Mouse (Mus musculus): Measurements from ENCODE around the gene 1810024B03Rik. TPM values are rescaled to one million over a fixed set of nuclear protein-coding genes. Genes with fewer than 3 reads are reported as not detected.
A peak's percentile ranks its signal among the peaks of the same experiment; 100 is the strongest.

Gene 1810024B03Rik
- 2.0 TPM in 2 replicates for polyA plus RNA-seq (2016; fragmentation: Nextera tagmentation; extraction: Ambion mirVana)

DNA sequence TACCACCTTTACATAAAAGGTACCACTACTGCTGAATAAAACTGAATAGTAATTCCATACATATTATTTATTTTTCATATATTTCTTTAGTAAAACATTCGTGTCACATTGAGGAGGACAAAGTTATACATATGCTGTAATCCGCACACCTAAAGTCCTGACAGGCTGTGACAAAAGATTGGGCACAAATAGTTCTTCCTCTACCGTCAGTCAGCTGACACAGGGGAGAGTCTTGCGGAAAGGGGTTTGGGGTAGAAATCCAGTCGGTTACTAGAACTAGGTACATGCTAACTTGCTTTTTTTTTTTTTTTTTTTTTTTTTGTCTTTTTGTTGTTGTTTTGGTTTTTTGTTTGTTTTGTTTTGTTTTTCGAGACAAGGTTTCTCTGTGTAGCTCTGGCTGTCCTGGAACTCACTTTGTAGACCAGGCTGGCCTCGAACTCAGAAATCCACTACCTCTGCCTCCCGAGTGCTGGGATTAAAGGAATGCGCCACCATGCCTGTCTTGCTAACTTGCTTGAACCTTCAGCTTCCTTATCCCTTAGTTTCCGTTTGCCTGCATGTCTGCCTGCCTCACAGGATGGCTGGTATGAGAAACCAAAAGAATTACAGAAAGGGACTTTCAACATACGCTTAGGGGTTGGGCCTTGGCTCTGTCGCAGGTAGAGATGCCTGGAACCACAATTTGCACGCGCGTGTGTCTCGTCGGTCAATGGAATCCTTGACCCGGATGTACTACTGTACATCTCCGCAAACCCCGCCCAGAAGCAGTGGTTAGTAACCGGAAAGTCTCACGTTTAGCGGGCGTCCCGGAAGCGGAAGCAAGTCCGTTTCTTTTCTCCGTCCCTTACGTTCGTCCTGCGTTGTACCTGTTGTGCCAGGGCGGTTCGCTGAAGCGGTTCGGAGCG is at the start of gene 1810024B03Rik, which contains the start of gene Snrnp200:
1810024B03Rik (minus strand) TSS at position 734 of the 905 bp plus-strand sequence.
Snrnp200 (plus strand) TSS at position 840 of the 905 bp plus-strand sequence.
- DNase-seq (ENCODE audit: low spot score) = peak; percentile 98
- H3K4me1 ChIP-seq = peaks cover 8% of the 10 kb centered on the region
- 12% methylated on average over 36 of the region's 36 CpGs for WGBS
- peaks cover 25% of the 10 kb centered on the region for H3K36me3 ChIP-seq
- H3K9me3 ChIP-seq = no peaks in the 10 kb centered on the region
- no peaks in the 10 kb centered on the region for H3K27me3 ChIP-seq (ENCODE audit: insufficient read depth, poor library complexity, severe bottlenecking)
- peak within 1 kb of the TSS; percentile 88 for H3K27ac ChIP-seq
- H3K4me3 ChIP-seq = peak within 1 kb of the TSS; percentile 82

DNA sequence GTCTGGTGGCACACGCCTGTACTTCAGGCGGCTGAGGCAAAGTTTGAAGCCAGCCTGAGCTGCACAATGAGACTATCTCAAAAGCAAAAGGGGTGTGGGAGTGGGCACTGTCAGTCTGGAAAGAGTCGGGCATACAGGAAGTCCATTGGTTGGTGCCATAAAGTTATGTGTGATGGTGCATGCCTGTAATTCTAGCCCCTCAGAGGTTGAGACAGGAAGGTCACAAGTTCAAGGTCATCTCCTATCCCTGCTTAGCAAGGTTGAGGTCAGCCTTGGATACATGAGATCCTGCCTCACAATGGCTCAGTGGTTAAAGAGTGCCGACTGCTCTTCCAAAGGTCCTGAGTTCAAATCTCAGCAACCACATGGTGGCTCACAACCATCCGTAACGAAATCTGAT is 47.2 kb upstream of the 1810024B03Rik start:
- WGBS = 86% methylated on average over 6 of the region's 6 CpGs
- Histone ChIP-seq H3K4me3 (no peak overlapping the region), H3K9me3 (no peaks in the 10 kb centered on the region), H3K4me1 (peaks cover 20% of the 10 kb centered on the region), H3K36me3 (peaks cover 43% of the 10 kb centered on the region), H3K27me3 (ENCODE audit: insufficient read depth, poor library complexity, severe bottlenecking) (no peaks in the 10 kb centered on the region), H3K27ac (no peak overlapping the region)
- no peak for DNase-seq (ENCODE audit: low spot score)

DNA sequence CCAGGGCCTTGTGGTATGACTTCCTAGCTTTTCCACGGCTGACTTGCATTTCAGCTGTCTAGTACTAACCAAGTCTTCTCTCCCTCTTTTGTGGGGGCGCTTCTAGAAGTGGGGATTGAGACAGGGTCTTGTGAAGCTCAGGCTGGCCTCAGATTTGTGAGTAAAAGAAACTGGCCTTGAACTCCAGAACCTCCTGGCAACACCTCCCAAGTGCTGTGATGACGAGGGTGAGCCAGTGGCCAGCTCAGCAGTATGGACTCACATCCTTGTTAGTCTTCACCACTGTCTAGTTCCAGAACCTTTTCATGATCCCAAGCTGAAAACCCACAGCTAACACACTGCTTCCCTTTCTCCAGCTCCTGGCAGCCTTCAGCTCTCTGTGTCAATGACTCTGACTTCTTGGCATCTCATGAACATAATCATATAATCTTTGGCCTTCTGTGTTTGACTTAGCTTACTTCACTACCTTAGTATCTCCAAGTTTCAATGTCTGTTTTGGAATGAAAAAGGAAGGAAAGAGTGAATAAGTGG is 46.6 kb upstream of the 1810024B03Rik start:
- Histone ChIP-seq H3K27ac (no peak overlapping the region), H3K4me1 (peaks cover 23% of the 10 kb centered on the region), H3K27me3 (ENCODE audit: insufficient read depth, poor library complexity, severe bottlenecking) (no peaks in the 10 kb centered on the region), H3K4me3 (no peak overlapping the region), H3K9me3 (no peaks in the 10 kb centered on the region), H3K36me3 (peaks cover 43% of the 10 kb centered on the region)
- no peak for DNase-seq (ENCODE audit: low spot score)
- 69% methylated on average over 3 of the region's 3 CpGs for WGBS

DNA sequence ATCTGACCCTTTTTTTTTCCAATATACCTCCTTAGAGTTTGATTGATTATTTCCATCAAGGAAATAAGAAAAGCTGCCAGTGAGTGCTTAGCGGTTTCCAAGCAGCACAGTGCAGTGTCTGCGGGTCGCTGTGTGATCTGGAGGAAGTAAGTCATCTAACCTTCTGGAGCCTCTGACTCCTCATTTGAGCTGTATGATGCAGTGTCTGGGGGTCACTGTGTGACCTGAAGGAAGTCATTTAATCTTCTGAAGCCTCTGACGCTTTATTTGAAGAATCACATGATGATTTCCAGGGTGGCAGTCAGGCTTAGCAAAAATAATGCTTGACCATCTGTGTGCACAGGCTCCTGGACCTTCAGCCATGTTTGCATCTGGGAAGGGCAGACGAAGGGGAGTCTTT is 44.7 kb upstream of the 1810024B03Rik start:
- WGBS = 76% methylated on average over 5 of the region's 5 CpGs
- H3K36me3 ChIP-seq = peaks cover 24% of the 10 kb centered on the region
- DNase-seq (ENCODE audit: low spot score) = no peak
- H3K9me3 ChIP-seq = no peaks in the 10 kb centered on the region
- H3K4me1 ChIP-seq = peaks cover 34% of the 10 kb centered on the region
- no peaks in the 10 kb centered on the region for H3K27me3 ChIP-seq (ENCODE audit: insufficient read depth, poor library complexity, severe bottlenecking)
- no peak overlapping the region for H3K4me3 ChIP-seq
- H3K27ac ChIP-seq = no peak overlapping the region

DNA sequence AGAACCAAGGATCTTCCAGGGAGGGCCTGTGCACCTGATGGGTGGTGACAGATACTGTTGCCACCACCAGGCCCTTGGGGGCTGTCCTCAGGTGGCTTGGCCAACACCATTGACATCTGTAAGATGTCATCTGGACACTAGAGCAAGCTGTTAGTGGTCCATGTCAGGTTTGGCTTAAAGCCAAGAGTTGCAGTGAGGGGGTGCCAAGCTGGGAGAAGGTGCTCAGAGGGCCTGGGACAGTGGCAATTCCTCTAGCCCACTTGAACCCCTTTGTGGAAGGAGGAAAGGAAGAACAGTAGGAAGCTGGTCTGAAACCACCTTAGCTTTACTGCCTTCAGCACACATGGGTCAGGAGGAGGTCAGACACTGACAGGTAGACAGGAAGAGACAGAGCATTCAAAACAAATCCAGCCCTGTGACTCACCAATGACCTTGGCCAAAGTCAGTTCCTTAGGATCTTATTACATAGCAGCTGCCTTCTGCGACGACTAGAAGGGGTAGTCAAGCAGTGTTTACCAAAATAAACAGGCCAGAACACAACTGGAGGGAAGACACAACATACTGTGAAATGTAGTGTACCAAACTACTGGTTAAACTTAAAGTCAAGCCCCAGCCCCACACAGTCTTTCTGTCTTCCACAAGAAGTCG is 43.9 kb upstream of the 1810024B03Rik start:
- Histone ChIP-seq H3K4me1 (peaks cover 35% of the 10 kb centered on the region), H3K4me3 (no peak overlapping the region), H3K27ac (peak overlapping the region; percentile 68; the same call in 1 of the 2 replicates), H3K9me3 (no peaks in the 10 kb centered on the region), H3K36me3 (peaks cover 17% of the 10 kb centered on the region), H3K27me3 (ENCODE audit: insufficient read depth, poor library complexity, severe bottlenecking) (no peaks in the 10 kb centered on the region)
- 50% methylated on average over 3 of the region's 3 CpGs for WGBS
- DNase-seq (ENCODE audit: low spot score) = no peak

DNA sequence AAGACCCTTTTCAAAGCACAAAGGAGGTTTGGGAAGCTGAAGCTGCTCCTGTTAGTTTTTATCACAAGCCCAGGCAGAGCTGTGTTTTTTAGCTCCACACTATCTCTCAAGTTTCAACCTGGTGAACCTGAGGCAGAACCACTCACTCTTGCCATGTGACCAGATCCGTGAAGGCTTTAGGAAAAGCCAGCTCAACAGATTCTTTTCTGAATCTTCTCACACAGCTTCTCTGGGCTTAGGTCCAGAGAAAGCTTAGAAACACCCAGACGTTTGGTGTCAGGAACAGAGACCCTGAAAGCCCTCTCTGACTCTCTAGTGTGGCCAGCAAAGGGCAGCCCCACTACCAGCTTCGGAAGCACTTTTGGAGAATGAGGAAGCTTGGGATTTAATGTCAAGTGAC is 43.4 kb upstream of the 1810024B03Rik start:
- DNase-seq (ENCODE audit: low spot score) = no peak
- Histone ChIP-seq H3K36me3 (peaks cover 12% of the 10 kb centered on the region), H3K4me1 (peaks cover 41% of the 10 kb centered on the region), H3K27me3 (ENCODE audit: insufficient read depth, poor library complexity, severe bottlenecking) (no peaks in the 10 kb centered on the region), H3K9me3 (no peaks in the 10 kb centered on the region), H3K4me3 (no peak overlapping the region), H3K27ac (peak overlapping the region; percentile 68; the same call in 1 of the 2 replicates)
- whole genome bisulfite sequencing = 80% methylated on average over 3 of the region's 3 CpGs

DNA sequence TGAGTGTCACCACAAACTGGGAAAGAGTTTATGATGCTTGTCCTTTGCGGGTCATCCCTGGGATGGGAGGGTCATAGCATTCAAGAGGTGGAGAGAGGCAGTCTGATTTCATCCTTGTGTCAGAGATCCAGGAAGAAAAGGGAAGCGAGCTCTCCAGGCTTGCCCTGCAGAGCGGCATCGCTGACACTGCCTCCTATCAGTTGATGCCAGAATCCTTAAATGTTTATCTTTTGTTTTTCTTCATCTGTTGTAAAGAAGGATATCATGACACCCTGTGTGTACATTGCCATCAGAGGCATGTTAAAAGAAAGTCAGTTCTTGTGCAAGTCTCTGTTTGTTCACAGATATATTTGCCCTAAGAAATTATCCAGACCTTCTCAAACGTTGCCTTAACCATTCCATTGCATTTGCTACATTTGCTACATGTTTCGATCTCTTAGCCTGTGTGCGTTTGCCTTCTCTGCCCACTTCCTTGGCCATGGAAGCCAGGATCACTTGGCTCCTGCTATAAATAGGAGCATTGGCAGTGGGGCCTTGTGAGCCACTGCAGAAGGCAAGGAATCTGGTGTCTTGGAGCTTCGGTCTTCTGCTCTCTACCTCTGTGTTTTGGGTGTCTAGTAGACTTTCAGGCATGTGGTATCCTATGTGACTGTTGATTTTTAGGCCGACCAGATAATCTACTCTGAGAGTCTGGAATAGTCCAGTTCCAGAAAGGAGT is 42.4 kb upstream of the 1810024B03Rik start:
- no peaks in the 10 kb centered on the region for H3K27me3 ChIP-seq (ENCODE audit: insufficient read depth, poor library complexity, severe bottlenecking)
- H3K4me3 ChIP-seq = no peak overlapping the region
- no peaks in the 10 kb centered on the region for H3K9me3 ChIP-seq
- H3K4me1 ChIP-seq = peaks cover 42% of the 10 kb centered on the region
- H3K36me3 ChIP-seq = peaks cover 14% of the 10 kb centered on the region
- WGBS = 85% methylated on average over 9 of the region's 9 CpGs
- no peak for DNase-seq (ENCODE audit: low spot score)
- H3K27ac ChIP-seq = no peak overlapping the region

DNA sequence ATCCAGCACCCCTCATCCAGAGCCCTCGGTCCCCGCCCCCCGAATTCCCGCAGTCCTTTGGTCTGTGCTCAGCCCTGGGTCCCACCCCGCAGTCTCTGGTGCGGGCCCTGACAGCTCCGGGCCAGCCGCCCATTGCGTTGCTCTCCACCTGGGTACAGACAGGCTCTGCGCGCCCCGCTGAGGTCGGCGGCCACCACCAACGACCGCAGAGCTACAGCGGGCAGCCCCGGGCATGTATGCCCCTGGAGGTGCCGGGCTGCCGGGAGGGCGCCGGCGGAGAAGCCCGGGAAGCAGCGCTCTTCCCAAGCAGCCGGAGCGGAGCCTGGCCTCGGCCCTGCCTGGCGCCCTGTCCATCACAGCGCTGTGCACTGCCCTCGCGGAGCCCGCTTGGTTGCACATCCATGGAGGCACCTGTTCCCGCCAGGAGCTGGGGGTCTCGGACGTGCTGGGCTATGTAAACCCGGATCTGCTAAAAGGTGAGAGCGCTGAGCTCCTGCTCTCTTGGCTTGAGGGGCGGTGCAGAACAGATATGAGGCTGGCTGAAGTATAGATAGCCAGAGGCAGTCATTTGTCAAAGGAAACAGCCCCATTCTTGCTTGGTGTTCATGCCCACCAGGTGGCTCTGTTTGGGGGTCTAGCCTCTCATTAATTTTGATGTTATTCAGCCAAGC is 40.4 kb upstream of the 1810024B03Rik start:
- Histone ChIP-seq H3K9me3 (no peaks in the 10 kb centered on the region), H3K27ac (peak overlapping the region; percentile 86), H3K27me3 (ENCODE audit: insufficient read depth, poor library complexity, severe bottlenecking) (no peaks in the 10 kb centered on the region), H3K36me3 (peaks cover 33% of the 10 kb centered on the region), H3K4me1 (peaks cover 40% of the 10 kb centered on the region), H3K4me3 (peak overlapping the region; percentile 90)
- peak; percentile 82 for DNase-seq (ENCODE audit: low spot score)
- under 1% methylated on average over 39 of the region's 39 CpGs for WGBS

DNA sequence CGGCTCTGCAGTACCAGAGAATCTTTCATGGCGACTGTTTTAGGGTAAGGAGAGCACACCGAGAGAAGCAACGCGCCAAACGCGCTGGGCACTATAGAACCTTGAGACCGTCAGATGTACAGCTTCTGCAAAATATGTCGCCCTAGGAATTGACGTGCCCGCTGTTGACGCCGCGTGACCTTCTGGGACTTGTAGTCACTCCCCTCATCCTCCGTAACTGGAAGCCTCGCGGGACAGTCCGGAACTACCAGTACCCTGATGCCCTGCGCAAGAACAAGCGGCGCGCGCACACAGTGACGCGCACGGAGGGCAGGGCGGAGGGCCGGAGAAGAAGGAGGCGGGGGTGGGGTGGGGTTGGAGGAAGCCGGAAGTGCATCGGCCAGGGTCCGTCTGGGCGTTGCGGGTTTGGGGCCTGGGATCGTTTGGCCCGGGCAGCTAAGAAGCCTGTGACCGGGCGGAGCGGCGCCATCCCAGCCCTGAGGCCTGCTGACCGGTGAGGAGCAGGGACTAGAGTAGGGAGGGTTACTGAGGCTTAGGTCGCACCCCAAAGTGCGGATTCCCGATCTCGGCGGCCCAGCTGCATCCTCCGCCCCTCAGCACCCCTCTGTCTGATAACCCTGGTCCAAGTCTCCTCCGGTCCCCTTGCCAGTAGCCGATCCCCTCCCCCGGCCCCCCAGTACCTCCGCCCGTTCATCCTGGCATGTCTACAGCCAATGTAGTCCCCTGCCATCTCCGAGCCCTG is 39.7 kb upstream of the 1810024B03Rik start, which contains the start of the genes Ciao1 and Tmem127:
Ciao1 (minus strand) TSS at position 225 of the 742 bp plus-strand sequence.
Tmem127 (plus strand) TSS at position 317 of the 742 bp plus-strand sequence.
- Histone ChIP-seq H3K36me3 (peaks cover 40% of the 10 kb centered on the region), H3K4me3 (peak within 1 kb of the TSS; percentile 90), H3K9me3 (no peaks in the 10 kb centered on the region), H3K27ac (peak within 1 kb of the TSS; percentile 86), H3K4me1 (peaks cover 40% of the 10 kb centered on the region), H3K27me3 (ENCODE audit: insufficient read depth, poor library complexity, severe bottlenecking) (no peaks in the 10 kb centered on the region)
- peak; percentile 99 for DNase-seq (ENCODE audit: low spot score)
- under 1% methylated on average over 53 of the region's 53 CpGs for WGBS

DNA sequence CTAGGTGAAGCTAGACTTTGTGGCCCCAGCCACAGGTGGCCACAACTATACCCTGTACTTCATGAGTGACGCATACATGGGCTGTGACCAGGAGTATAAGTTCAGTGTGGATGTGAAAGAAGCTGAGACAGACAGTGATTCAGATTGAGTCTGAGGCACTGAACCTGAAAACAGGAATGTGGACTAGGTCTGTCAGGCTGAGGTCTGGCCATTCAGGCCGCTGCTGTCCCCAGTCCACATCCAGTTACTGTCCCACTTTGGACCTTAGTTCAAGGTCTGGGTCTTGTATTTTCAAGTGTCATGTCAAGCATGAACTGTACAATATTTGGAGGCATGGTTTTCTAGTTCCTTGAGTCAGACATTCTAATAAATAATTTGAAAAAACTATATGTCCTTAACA is 32.0 kb upstream of the 1810024B03Rik start:
- no peak overlapping the region for H3K4me3 ChIP-seq
- no peaks in the 10 kb centered on the region for H3K4me1 ChIP-seq
- DNase-seq (ENCODE audit: low spot score) = no peak
- H3K9me3 ChIP-seq = no peaks in the 10 kb centered on the region
- H3K27me3 ChIP-seq (ENCODE audit: insufficient read depth, poor library complexity, severe bottlenecking) = no peaks in the 10 kb centered on the region
- no peak overlapping the region for H3K27ac ChIP-seq
- WGBS = 98% methylated on average over 2 of the region's 2 CpGs
- H3K36me3 ChIP-seq = peaks cover 98% of the 10 kb centered on the region

DNA sequence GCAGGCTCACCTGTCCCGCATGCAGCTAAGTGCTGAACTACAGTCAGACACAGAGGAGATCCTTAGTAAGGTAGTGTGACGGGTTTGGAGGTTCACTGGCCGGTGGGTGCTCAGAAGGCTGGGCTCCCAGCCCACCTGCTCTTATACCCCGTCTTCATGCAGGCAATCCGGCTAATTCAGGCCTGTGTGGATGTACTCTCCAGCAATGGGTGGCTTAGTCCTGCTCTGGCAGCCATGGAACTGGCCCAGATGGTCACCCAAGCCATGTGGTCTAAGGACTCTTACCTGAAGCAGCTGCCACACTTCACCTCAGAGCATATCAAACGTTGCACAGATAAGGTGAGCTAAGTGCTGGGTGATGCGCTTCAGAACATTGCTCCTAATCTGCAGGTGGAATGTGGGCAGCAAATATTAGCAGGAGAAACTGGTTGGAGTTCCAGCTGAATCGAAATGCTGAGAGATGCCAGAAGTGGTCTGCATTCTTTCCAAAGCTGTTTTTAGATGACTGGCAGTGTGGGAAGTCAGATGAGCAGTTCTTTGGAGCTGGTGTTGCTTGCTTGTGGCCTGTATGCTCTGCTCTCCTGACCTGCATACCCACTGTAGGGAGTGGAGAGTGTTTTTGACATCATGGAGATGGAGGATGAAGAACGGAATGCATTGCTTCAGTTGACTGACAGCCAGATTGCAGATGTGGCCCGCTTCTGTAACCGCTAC is 30.0 kb upstream of the 1810024B03Rik start:
- Histone ChIP-seq H3K4me1 (no peaks in the 10 kb centered on the region), H3K27ac (no peak overlapping the region), H3K9me3 (no peaks in the 10 kb centered on the region), H3K36me3 (peaks cover 99% of the 10 kb centered on the region), H3K4me3 (no peak overlapping the region), H3K27me3 (ENCODE audit: insufficient read depth, poor library complexity, severe bottlenecking) (no peaks in the 10 kb centered on the region)
- no peak for DNase-seq (ENCODE audit: low spot score)
- WGBS = 82% methylated on average over 11 of the region's 11 CpGs

Measured in heart, embryonic 10.5 days (tissue).